Mouse (Mus musculus) lung, postnatal 0 days (tissue): ENCODE measurements around the gene Wwtr1. TPM values are rescaled to one million over a fixed set of nuclear protein-coding genes. Genes with fewer than 3 reads are reported as not detected.

ENCODE experiments used
- ATAC-seq: fragments of 200-750 bp; cut with Nextera tagmentation; 2 replicates; pipeline ENCODE4 v1.8.0; 2017; ENCODE audit warnings: moderate library complexity
- DNase-seq: peaks from one replicate; pipeline ENCODE4 v3.0.0-alpha.2; 2016; ENCODE audit warnings: low spot score
- H3K27ac ChIP-seq: fragments of 300-500 bp; sonication (generic); 2 replicates; pipeline ENCODE4 v1.5.1; 2014; ENCODE audit warnings: antibody characterized with exemption, mild to moderate bottlenecking, low read length, mixed read lengths
- H3K27me3 ChIP-seq: fragments of 300-500 bp; sonication (generic); replicated peaks from 2 replicates; pipeline ENCODE4 v1.6.1; 2014; ENCODE audit warnings: low read length, mixed read lengths; ENCODE audit not compliant: insufficient read depth
- H3K36me3 ChIP-seq: fragments of 300-500 bp; sonication (generic); 2 replicates; pipeline ENCODE4 v1.6.1; 2014; ENCODE audit warnings: low read length, mixed read lengths; ENCODE audit not compliant: insufficient read depth
- H3K4me1 ChIP-seq: fragments of 300-500 bp; sonication (generic); 2 replicates; pipeline ENCODE4 v1.6.1; 2014; ENCODE audit warnings: antibody characterized with exemption, low read depth, low read length, mixed read lengths; ENCODE audit not compliant: insufficient read depth
- H3K4me2 ChIP-seq: fragments of 300-500 bp; sonication (generic); replicated peaks from 2 replicates; pipeline ENCODE4 v1.6.1; 2014; ENCODE audit warnings: low read depth, mild to moderate bottlenecking, low read length, moderate library complexity, mixed read lengths
- H3K4me3 ChIP-seq: fragments of 300-500 bp; sonication (generic); 2 replicates; pipeline ENCODE4 v1.5.1; 2014; ENCODE audit warnings: low read depth, low read length
- H3K9ac ChIP-seq: fragments of 300-500 bp; sonication (generic); replicated peaks from 2 replicates; pipeline ENCODE4 v1.6.1; 2014; ENCODE audit warnings: low read depth, mild to moderate bottlenecking
- H3K9me3 ChIP-seq: fragments of 300-500 bp; sonication (generic); 2 replicates; pipeline ENCODE4 v1.6.1; 2016; ENCODE audit warnings: low read length, mixed read lengths
- CTCF ChIP-seq: IDR thresholded peaks from 2 replicates; pipeline ENCODE4 v1.5.1; 2016; ENCODE audit warnings: antibody characterized with exemption, mild to moderate bottlenecking
- EP300 ChIP-seq: IDR thresholded peaks from 2 replicates; pipeline ENCODE4 v1.6.1; 2016; ENCODE audit warnings: antibody characterized with exemption, mild to moderate bottlenecking, control low read depth
- WGBS: fragments of 180-500 bp; shearing (Covaris S2); extraction: QIAGEN DNeasy Blood & Tissue Kit; methylation state at CpG from one replicate; pipeline ENCODE4 v1.1.7; 2014; 5-methylcytosine and 5-hydroxymethylcytosine counted together
- polyA plus RNA-seq: library from polyadenylated mRNA; unstranded; fragments of >200 nt; fragmentation: Nextera tagmentation; extraction: Ambion mirVana; gene quantifications from 2 replicates; pipeline ENCODE4 v1.2.1, GENCODE M21; 2015

Gene Wwtr1
- polyA plus RNA-seq, 1 experiment from 2014 or later = 53.6 TPM

GRCm38 (mm10) chr3:57532991-57533725, 42.6 kb downstream of the Wwtr1 start:
- no peak for DNase-seq
- WGBS = 65% methylated on average over 9 of the region's 9 CpGs
- no peaks in the 10 kb centered on the region for H3K36me3 ChIP-seq
- no peaks in the 10 kb centered on the region for H3K9me3 ChIP-seq
- no peak overlapping the region; the same call in 1 of the 2 replicates for H3K27ac ChIP-seq
- no peak overlapping the region for H3K9ac ChIP-seq
- TF ChIP-seq CTCF = no peak
- no peak for TF ChIP-seq EP300
- no peaks in the 10 kb centered on the region for H3K27me3 ChIP-seq
- peaks cover 38% of the 10 kb centered on the region for H3K4me1 ChIP-seq
- no peak overlapping the region for H3K4me3 ChIP-seq
- H3K4me2 ChIP-seq = no peak overlapping the region
- ATAC-seq = peak; percentile 37; the same call in 1 of the 2 replicates

- no peaks in the 10 kb centered on the region for H3K9me3 ChIP-seq
- H3K9ac ChIP-seq = no peak overlapping the region
- no peak overlapping the region for H3K4me3 ChIP-seq
- DNase-seq = no peak
- no peak for ATAC-seq
- H3K4me2 ChIP-seq = no peak overlapping the region
- peaks cover 30% of the 10 kb centered on the region for H3K4me1 ChIP-seq
- WGBS = 65% methylated on average over 1 of the region's 1 CpGs
- no peaks in the 10 kb centered on the region for H3K36me3 ChIP-seq
- H3K27ac ChIP-seq = no peak overlapping the region
- H3K27me3 ChIP-seq = no peaks in the 10 kb centered on the region
- no peak for TF ChIP-seq CTCF
- TF ChIP-seq EP300 = no peak
Measured at GRCm38 (mm10) chr3:57530836-57531235, 44.9 kb downstream of the Wwtr1 start.

- Histone ChIP-seq H3K9me3 (no peaks in the 10 kb centered on the region), H3K27me3 (no peaks in the 10 kb centered on the region), H3K4me3 (no peak overlapping the region), H3K27ac (no peak overlapping the region), H3K36me3 (no peaks in the 10 kb centered on the region), H3K4me1 (peaks cover 26% of the 10 kb centered on the region; the same call in 1 of the 2 replicates), H3K4me2 (no peak overlapping the region), H3K9ac (no peak overlapping the region)
- DNase-seq (no peak), ATAC-seq (0 out of 2 replicates have a peak, but pooled peaks have one; percentile 22)
- 91% methylated on average over 4 of the region's 4 CpGs for WGBS
- TF ChIP-seq EP300 (no peak), CTCF (no peak)
Measured at GRCm38 (mm10) chr3:57530221-57530620, 45.5 kb downstream of the Wwtr1 start.

GRCm38 (mm10) chr3:57527154-57527553, 48.6 kb downstream of the Wwtr1 start:
- Histone ChIP-seq H3K4me1 (peaks cover 13% of the 10 kb centered on the region; the same call in 1 of the 2 replicates), H3K36me3 (no peaks in the 10 kb centered on the region), H3K27me3 (no peaks in the 10 kb centered on the region), H3K9ac (no peak overlapping the region), H3K4me3 (no peak overlapping the region), H3K27ac (no peak overlapping the region), H3K4me2 (no peak overlapping the region), H3K9me3 (no peaks in the 10 kb centered on the region)
- TF ChIP-seq CTCF (no peak), EP300 (no peak)
- ATAC-seq (no peak), DNase-seq (no peak)

GRCm38 (mm10) chr3:57523093-57523492, 52.6 kb downstream of the Wwtr1 start:
- Histone ChIP-seq H3K27me3 (no peaks in the 10 kb centered on the region), H3K36me3 (no peaks in the 10 kb centered on the region), H3K9ac (no peak overlapping the region), H3K4me2 (no peak overlapping the region), H3K9me3 (no peaks in the 10 kb centered on the region), H3K27ac (no peak overlapping the region), H3K4me3 (no peak overlapping the region), H3K4me1 (no peaks in the 10 kb centered on the region)
- no peak for TF ChIP-seq EP300
- TF ChIP-seq CTCF = no peak
- WGBS = 97% methylated on average over 5 of the region's 5 CpGs
- DNase-seq (no peak), ATAC-seq (no peak)

- no peak for TF ChIP-seq EP300
- no peak for TF ChIP-seq CTCF
- 84% methylated on average over 4 of the region's 4 CpGs for WGBS
- Histone ChIP-seq H3K9ac (no peak overlapping the region), H3K27me3 (no peaks in the 10 kb centered on the region), H3K4me3 (no peak overlapping the region), H3K9me3 (no peaks in the 10 kb centered on the region), H3K27ac (no peak overlapping the region), H3K36me3 (no peaks in the 10 kb centered on the region), H3K4me1 (no peaks in the 10 kb centered on the region), H3K4me2 (no peak overlapping the region)
- no peak for DNase-seq
- ATAC-seq = no peak
Measured at GRCm38 (mm10) chr3:57521876-57522275, 53.8 kb downstream of the Wwtr1 start.
